In genomic region chr1:95356904-95357303, GRCm38 (mm10) we compare ENCODE assay signal across 22 mouse cellular contexts. TPM values are rescaled to one million over a fixed set of nuclear protein-coding genes. Genes with fewer than 3 reads are reported as not detected.
DNase-seq lines count a peak whose midpoint lies in the region; ATAC-seq and TF ChIP-seq lines count a peak whose summit lies in the region.
"Had no signal": no experiment of that assay in that cellular context is flagged by ENCODE, and none has a peak within 500 bp of the region (broad histone marks: within the 10 kb centered on the region; RNA-seq: fewer than 3 reads in every experiment).

No protein-coding gene starts in this region.

- H3K27ac ChIP-seq in hindbrain, postnatal 0 days: no peak overlapping the region
- no peak overlapping the region for H3K27ac ChIP-seq in hindbrain, embryonic 10.5 days
- H3K27ac ChIP-seq: embryonic facial prominence, embryonic 13.5 days; forebrain, embryonic 13.5 days; gastrocnemius, adult 2 months; heart, embryonic 13.5 days; limb, embryonic 12.5 days; midbrain, embryonic 12.5 days had no signal

- H3K9me3 ChIP-seq in hindbrain, postnatal 0 days (ENCODE audit: low read length): no peaks in the 10 kb centered on the region
- no peaks in the 10 kb centered on the region for H3K9me3 ChIP-seq in hindbrain, embryonic 10.5 days
- H3K9me3 ChIP-seq: embryonic facial prominence, embryonic 13.5 days; forebrain, embryonic 13.5 days; heart, embryonic 13.5 days; limb, embryonic 12.5 days; midbrain, embryonic 12.5 days had no signal

- no peaks in the 10 kb centered on the region for H3K4me1 ChIP-seq in hindbrain, postnatal 0 days (ENCODE audit: insufficient read depth, low read length)
- H3K4me1 ChIP-seq in hindbrain, embryonic 10.5 days (replicated peaks): no peaks in the 10 kb centered on the region
- H3K4me1 ChIP-seq: embryonic facial prominence, embryonic 13.5 days; forebrain, embryonic 13.5 days; limb, embryonic 12.5 days; midbrain, embryonic 12.5 days had no signal

- H3K4me3 ChIP-seq in hindbrain, postnatal 0 days (ENCODE audit: low read length): no peak overlapping the region
- no peak overlapping the region for H3K4me3 ChIP-seq in hindbrain, embryonic 10.5 days
- H3K4me3 ChIP-seq: embryonic facial prominence, embryonic 13.5 days; erythroblast, embryonic 14.5 days; forebrain, embryonic 13.5 days; gastrocnemius, adult 2 months; heart, embryonic 13.5 days; limb, embryonic 12.5 days; midbrain, embryonic 12.5 days had no signal

- intact Hi-C loops in left cerebral cortex, postnatal 4 days (cut with DNase I): no loop called here
- intact Hi-C loops in left cerebral cortex, postnatal 36 days (cut with DNase I): no loop called here

- H3K4me2 ChIP-seq in hindbrain, postnatal 0 days (ENCODE audit: low read depth, low read length): no peak overlapping the region
- H3K4me2 ChIP-seq: embryonic facial prominence, embryonic 13.5 days; forebrain, embryonic 13.5 days; heart, embryonic 13.5 days; limb, embryonic 12.5 days; liver, embryonic 11.5 days; midbrain, embryonic 12.5 days had no signal

- peak; percentile 12 for DNase-seq in hindbrain, postnatal 0 days (ENCODE audit: low spot score)
- DNase-seq in hindbrain, embryonic 10.5 days (ENCODE audit: low spot score): no peak
- DNase-seq in left cerebral cortex, postnatal 4 days: peak; percentile 4
- no peak for DNase-seq in left cerebral cortex, postnatal 36 days (ENCODE audit: low spot score in 2 of 2)
- peak; percentile 69 for DNase-seq in adrenal gland, adult 8-10 months
- DNase-seq in adrenal gland, postnatal 36 days: peak; percentile 75 to 79
- no peak for DNase-seq in gastrocnemius, adult 8-10 months (ENCODE audit: low spot score in 2 of 2)
- DNase-seq: cerebellum, adult 18-20 months; cerebellum, postnatal 14 days; gastrocnemius, adult 2 months; liver, postnatal 0 days; lung, postnatal 14 days; right cerebral cortex, postnatal 14 days had no signal

- 65% methylated on average over 4 of the region's 4 CpGs for WGBS in hindbrain, postnatal 0 days
- 78% methylated on average over 4 of the region's 4 CpGs for WGBS in hindbrain, embryonic 10.5 days

- TF ChIP-seq CTCF in hindbrain, postnatal 0 days (IDR thresholded peaks at IDR 0.05; ENCODE audit: low read depth): no peak

- no peak for ATAC-seq in hindbrain, postnatal 0 days
- ATAC-seq: activated CD4-positive, CD25-positive, alpha-beta regulatory T cell, adult 4 months; forebrain, embryonic 13.5 days; intestine, postnatal 0 days; liver, postnatal 0 days had no signal

- no peak overlapping the region for H3K9ac ChIP-seq in hindbrain, postnatal 0 days (replicated peaks; ENCODE audit: low read length)
- H3K9ac ChIP-seq: embryonic facial prominence, embryonic 13.5 days; forebrain, embryonic 13.5 days; heart, embryonic 13.5 days; limb, embryonic 12.5 days; liver, postnatal 0 days; midbrain, embryonic 12.5 days had no signal

- H3K27me3 ChIP-seq in hindbrain, postnatal 0 days (ENCODE audit: insufficient read depth, low read length): no peaks in the 10 kb centered on the region
- no peaks in the 10 kb centered on the region for H3K27me3 ChIP-seq in hindbrain, embryonic 10.5 days (ENCODE audit: insufficient read depth, poor library complexity, severe bottlenecking)
- H3K27me3 ChIP-seq: embryonic facial prominence, embryonic 13.5 days; forebrain, embryonic 13.5 days; heart, embryonic 13.5 days; limb, embryonic 12.5 days; midbrain, embryonic 12.5 days had no signal

- H3K36me3 ChIP-seq in hindbrain, postnatal 0 days (ENCODE audit: insufficient read depth, low read length): no peaks in the 10 kb centered on the region
- no peaks in the 10 kb centered on the region for H3K36me3 ChIP-seq in hindbrain, embryonic 10.5 days
- H3K36me3 ChIP-seq: embryonic facial prominence, embryonic 13.5 days; heart, embryonic 13.5 days; limb, embryonic 12.5 days; midbrain, embryonic 12.5 days had no signal

RNA-seq across cellular contexts. Expression of gene Fam174a, which starts 43.5 kb away (rescaled TPM):
- total RNA-seq in hindbrain, postnatal 0 days (2014; rRNA removed): 24.2 and 25.4 TPM in 2 replicates
- polyA plus RNA-seq in hindbrain, postnatal 0 days (2015; fragmentation: Nextera tagmentation; extraction: Ambion mirVana): 33.7 and 37.7 TPM in 2 replicates
- 19.4 and 23.8 TPM in 2 replicates for polyA plus RNA-seq in hindbrain, embryonic 10.5 days (2016; fragmentation: Nextera tagmentation; extraction: Ambion mirVana)
- total RNA-seq in left cerebral cortex, postnatal 4 days (2021): 10 to 100 TPM; 17.2 to 17.9 TPM
- 10 to 100 TPM; 39.3 to 41.7 TPM for total RNA-seq in left cerebral cortex, postnatal 36 days (2021)
- total RNA-seq in adrenal gland, adult 8-10 months (2022): 10 to 100 TPM; 23.4 to 30.6 (median 28.5) TPM
- total RNA-seq in adrenal gland, postnatal 36 days (2021): 10 to 100 TPM; 22.1 to 40.3 TPM
- 10 to 100 TPM; 34.8 to 41.4 (median 38.1) TPM for total RNA-seq in gastrocnemius, adult 8-10 months (2022)

Comparison
In these comparisons a context has a peak if more than half of its experiments do, and no peak if none do; other contexts are left out.
1. DNase-seq: peak in hindbrain, postnatal 0 days (single experiment), left cerebral cortex, postnatal 4 days (single experiment), adrenal gland, adult 8-10 months (single experiment) and adrenal gland, postnatal 36 days (2 of 2); none in hindbrain, embryonic 10.5 days (single experiment), left cerebral cortex, postnatal 36 days (0 of 2) and gastrocnemius, adult 8-10 months (0 of 2).